Mouse (Mus musculus) T-cell, adult 66 days (primary cell): ENCODE results near the gene Gm20388. TPM values are rescaled to one million over a fixed set of nuclear protein-coding genes. Genes with fewer than 3 reads are reported as not detected.

Experiments
- total RNA-seq, 2 experiments: library from RNA; stranded (reverse); gene quantifications; 3 replicates in 1 of 2; 4 replicates in 1 of 2; pipeline ENCODE4 v1.2.4; 2023

Gm20388 gene
- total RNA-seq, 2 experiments from 2014 or later = 17.6 to 25.1 TPM

GRCm38 (mm10) chr8:123653308-123653993 lies 3742.8 kb downstream of the Gm20388 start, which contains the start of gene Rhou:
TSS of gene Rhou (plus strand) at chr8:123653929.

DNA sequence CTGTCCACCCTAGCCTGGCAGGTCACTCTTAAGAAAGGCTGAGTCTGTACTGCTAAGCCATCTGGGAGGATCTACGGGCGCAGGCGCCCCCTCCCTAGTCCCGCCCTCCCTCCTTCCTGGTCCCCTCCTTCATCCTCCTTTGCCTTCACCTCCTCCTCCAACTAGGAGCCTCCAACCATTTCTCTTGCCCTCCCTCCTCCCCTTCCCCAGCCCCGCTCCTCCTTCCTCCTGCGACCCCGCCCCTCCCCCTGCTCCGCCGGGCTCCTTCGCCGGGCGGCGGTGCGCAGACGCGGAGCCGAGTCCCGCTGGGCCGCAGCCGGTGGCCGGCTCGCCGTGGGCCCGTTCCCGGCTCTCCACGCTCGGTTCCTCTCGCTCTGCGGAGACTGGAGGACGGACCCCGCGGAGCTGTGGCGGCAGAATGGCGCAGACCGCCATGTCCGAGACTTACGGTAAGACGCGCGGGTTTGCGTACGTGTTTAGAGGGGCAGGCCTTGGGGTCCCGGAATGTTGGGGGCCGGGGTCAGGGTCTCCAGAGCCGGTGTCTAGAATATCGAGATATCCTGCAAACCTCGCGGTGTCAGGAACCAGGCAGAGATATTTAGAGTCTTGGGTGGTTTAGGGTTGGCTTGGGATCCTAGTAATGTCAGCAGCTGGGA lies 3895.2 kb downstream of the Gm20388 start, which contains the start of gene Rab4a:
Gene Rab4a (plus strand): TSS at position 268 of the 656 bp plus-strand sequence.

GRCm38 (mm10) chr8:123859648-123860259 lies 3949.1 kb downstream of the Gm20388 start, which contains the start of gene Ccsap:
TSS of gene Ccsap (minus strand) at chr8:123860209.

GRCm38 (mm10) chr8:123894502-123895097 lies 3984.0 kb downstream of the Gm20388 start, which contains the start of gene Acta1:
TSS of gene Acta1 (minus strand) at chr8:123894751.

DNA sequence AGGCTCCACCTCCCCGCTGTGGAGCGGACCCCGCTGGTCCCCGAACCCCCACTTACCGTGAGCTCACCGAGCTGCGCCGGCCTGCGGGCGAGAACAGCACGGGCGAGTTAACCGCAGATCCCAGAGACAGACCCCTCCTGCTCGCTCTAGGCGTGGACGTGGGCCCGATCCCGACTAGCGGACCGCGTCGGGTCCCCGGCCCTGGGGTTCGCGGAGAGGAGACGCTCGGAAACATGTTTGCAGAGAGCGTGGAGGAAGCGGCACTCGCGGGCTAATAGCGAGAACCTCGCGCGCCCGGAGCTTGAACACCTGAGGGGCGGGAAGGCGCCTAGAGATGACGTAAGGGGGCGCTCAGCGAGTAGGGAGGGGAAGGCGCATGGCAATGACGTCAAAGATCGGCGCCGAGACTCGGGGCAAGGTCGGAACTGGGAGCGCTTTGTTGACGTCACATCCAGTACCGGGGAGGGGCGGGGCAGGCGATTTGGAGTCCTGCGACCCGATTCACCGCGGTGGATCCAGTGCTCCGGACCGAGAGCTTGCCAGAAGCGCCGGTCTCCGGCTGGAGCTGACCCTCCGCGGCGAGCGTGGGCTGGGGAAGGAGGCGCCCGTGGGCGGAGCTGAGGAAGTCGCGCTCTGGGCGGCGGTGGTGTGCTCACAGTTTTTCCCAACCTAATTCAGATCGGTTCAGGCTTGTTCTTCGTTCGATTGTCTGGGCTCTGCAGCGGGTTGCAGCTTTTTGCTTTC lies 4038.5 kb downstream of the Gm20388 start, which contains the start of gene Nup133:
Gene Nup133 (minus strand): TSS at position 324 of the 744 bp plus-strand sequence.

GRCm38 (mm10) chr8:123982826-123983400 lies 4072.3 kb downstream of the Gm20388 start, which contains the start of gene Abcb10:
TSS of gene Abcb10 (minus strand) at chr8:123983122.

DNA sequence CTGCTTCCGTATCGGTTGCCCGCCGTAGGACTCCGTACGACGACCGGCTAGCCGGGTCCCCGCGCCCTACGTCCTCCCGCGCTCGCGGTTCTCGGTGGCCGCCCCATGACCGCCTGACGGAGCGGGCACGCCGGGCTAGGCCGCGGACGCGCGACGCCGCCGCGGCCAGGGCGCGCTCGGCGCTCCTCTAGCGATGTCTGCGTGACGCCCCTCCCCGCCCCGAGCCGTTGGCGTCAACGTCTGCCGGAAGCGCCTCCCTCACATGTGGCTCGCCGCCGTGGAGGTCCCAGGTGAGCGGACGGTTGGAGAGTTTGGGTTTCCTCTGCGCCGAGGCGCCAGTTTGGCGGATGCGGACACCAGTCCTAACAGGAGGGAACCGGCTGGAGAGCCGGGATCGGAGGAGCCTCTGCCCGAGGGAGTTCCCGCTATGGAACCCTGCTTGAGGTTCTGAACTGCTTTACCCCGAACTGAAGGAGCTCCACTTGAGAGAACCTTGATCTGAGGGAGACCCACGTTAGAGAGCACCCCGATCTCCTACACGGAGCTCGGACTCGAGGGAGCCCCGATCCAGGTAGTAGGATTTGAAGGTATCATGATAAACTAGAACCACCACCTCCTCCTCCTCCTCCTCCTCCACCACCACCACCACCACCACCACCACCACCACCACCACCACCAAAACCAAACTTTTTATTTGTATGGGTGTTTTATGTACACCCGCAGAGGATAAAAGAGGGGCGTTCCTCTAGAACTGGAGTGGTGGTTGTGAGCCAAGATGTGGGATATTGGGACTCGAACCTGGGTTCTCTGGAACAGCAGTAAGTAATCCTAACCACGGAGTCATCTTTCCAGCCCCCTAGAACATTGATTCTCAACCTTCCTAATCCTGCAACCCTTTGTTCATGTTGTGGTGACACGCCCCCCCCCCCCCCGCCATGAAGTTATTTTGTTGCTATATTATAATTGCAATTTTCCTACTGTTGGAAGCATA lies 4110.9 kb downstream of the Gm20388 start, which contains the start of the genes Taf5l and Urb2:
Gene Taf5l (minus strand): TSS at position 161 of the 991 bp plus-strand sequence.
Gene Urb2 (plus strand): TSS at position 272 of the 991 bp plus-strand sequence.

GRCm38 (mm10) chr8:124231176-124231484 lies 4320.5 kb downstream of the Gm20388 start, which contains the start of gene Galnt2:
TSS of gene Galnt2 (plus strand) at chr8:124231391.

Other genes starting within 250 kb of the Gm20388 start
- not detected for gene Wfdc1, start 244.5 kb upstream of the Gm20388 start, total RNA-seq
- not detected for gene Atp2c2, start 210.8 kb upstream of the Gm20388 start, total RNA-seq
- gene Tldc1, start 132.4 kb upstream of the Gm20388 start, total RNA-seq = 1 to 10 TPM; 5.8 to 8.0 TPM
- gene Cotl1, start 70.3 kb upstream of the Gm20388 start, total RNA-seq = 100 to 1,000 TPM; 511 to 578 TPM
- 10 to 100 TPM; 11.0 to 11.7 TPM for gene Klhl36, start 48.6 kb upstream of the Gm20388 start, total RNA-seq
- 100 to 1,000 TPM; 119 to 121 TPM for gene Usp10, start 481 bp upstream of the Gm20388 start, total RNA-seq
- gene Crispld2, start 81.6 kb downstream of the Gm20388 start, total RNA-seq = not detected
- gene Zdhhc7, start 190.6 kb downstream of the Gm20388 start, total RNA-seq = 10 to 100 TPM; 38.0 to 39.4 TPM
- gene 6430548M08Rik, start 203.3 kb downstream of the Gm20388 start, total RNA-seq = 1 to 10 TPM in 1 of 2 experiments, under 1 TPM in 1; 0.84 to 2.1 TPM